ENCODE assay signal across 10 mouse cellular contexts in genomic region chr3:96667316-96667715, GRCm38 (mm10). TPM values are rescaled to one million over a fixed set of nuclear protein-coding genes. Genes with fewer than 3 reads are reported as not detected.
DNase-seq lines count a peak whose midpoint lies in the region; ATAC-seq and TF ChIP-seq lines count a peak whose summit lies in the region.
"Had no signal": no experiment of that assay in that cellular context is flagged by ENCODE, and none has a peak within 500 bp of the region (broad histone marks: within the 10 kb centered on the region; RNA-seq: fewer than 3 reads in every experiment).

No protein-coding gene starts in this region.

- WGBS in cerebellum, adult 2 months: 47% methylated on average over 1 of the region's 1 CpGs
- 49% methylated on average over 1 of the region's 1 CpGs for WGBS in thymus, adult 2 months

- H3K27me3 ChIP-seq in cerebellum, adult 2 months (ENCODE audit: control insufficient read depth, insufficient read depth, low read length): no peaks in the 10 kb centered on the region
- no peaks in the 10 kb centered on the region for H3K27me3 ChIP-seq in thymus, adult 2 months (ENCODE audit: control insufficient read depth, insufficient read depth, low read length)

- no peak overlapping the region for H3K27ac ChIP-seq in cerebellum, adult 2 months (ENCODE audit: insufficient read depth, low read length)
- H3K27ac ChIP-seq in thymus, adult 2 months (ENCODE audit: control insufficient read depth, insufficient read depth, low read length): no peak overlapping the region
- H3K27ac ChIP-seq: embryonic facial prominence, embryonic 12.5 days had no signal

- DNase-seq in cerebellum, adult 2 months: no peak
- peak; percentile 33 for DNase-seq in thymus, adult 2 months
- DNase-seq in thymus, adult 18-20 months: no peak
- peak; percentile 53 to 66 for DNase-seq in kidney, postnatal 4 days
- DNase-seq in thymus, postnatal 4 days: peak; percentile 61
- DNase-seq in layer of hippocampus, adult 18-20 months (ENCODE audit: low spot score in 2 of 2): no peak
- no peak for DNase-seq in right cerebral cortex, postnatal 10 days (ENCODE audit: low spot score in 2 of 2)
- DNase-seq: layer of hippocampus, adult 9-11 months had no signal

- peak; percentile 19; the same call in 1 of the 2 replicates for TF ChIP-seq CTCF in cerebellum, adult 2 months (IDR thresholded peaks at IDR 0.05; ENCODE audit: borderline replicate concordance, insufficient read depth, low read depth, low read length)
- no peak for TF ChIP-seq CTCF in thymus, adult 2 months (IDR thresholded peaks at IDR 0.05; ENCODE audit: borderline replicate concordance, control insufficient read depth, extremely low read depth, insufficient read depth, low read length, poor library complexity)

- ATAC-seq in cerebellum, adult (ENCODE audit: insufficient number of reproducible peaks, low FRiP score, low TSS enrichment): no peak

- no peaks in the 10 kb centered on the region; the same call in 1 of the 2 replicates for H3K4me1 ChIP-seq in cerebellum, adult 2 months (ENCODE audit: control insufficient read depth, insufficient read depth, low read length)
- H3K4me1 ChIP-seq in thymus, adult 2 months (replicated peaks; ENCODE audit: control insufficient read depth, insufficient read depth, low read length): peaks cover 13% of the 10 kb centered on the region

- no peaks in the 10 kb centered on the region for H3K36me3 ChIP-seq in thymus, adult 2 months (ENCODE audit: control insufficient read depth, insufficient read depth, low read length)
- H3K36me3 ChIP-seq: embryonic facial prominence, embryonic 12.5 days had no signal

- TF ChIP-seq POLR2A in cerebellum, adult 2 months (IDR thresholded peaks at IDR 0.05; ENCODE audit: borderline replicate concordance, insufficient read depth, low read length): no peak
- no peak for TF ChIP-seq POLR2A in thymus, adult 2 months (IDR thresholded peaks at IDR 0.05; ENCODE audit: control insufficient read depth, extremely low read depth, insufficient read depth, low read length, poor library complexity)

- no peak overlapping the region for H3K4me3 ChIP-seq in cerebellum, adult 2 months (replicated peaks; ENCODE audit: insufficient read depth, low read depth, low read length)
- H3K4me3 ChIP-seq in thymus, adult 2 months (ENCODE audit: control insufficient read depth, insufficient read depth, low read length): no peak overlapping the region
- H3K4me3 ChIP-seq: embryonic facial prominence, embryonic 12.5 days had no signal

RNA-seq across cellular contexts. Expression of gene Ankrd35, which starts 2.6 kb away (rescaled TPM):
- polyA plus RNA-seq in cerebellum, adult 2 months (2012; rRNA removed): 9.4 and 11.6 TPM in 2 replicates
- polyA plus RNA-seq in thymus, adult 2 months (2012; rRNA removed): 1.7 and 2.8 TPM in 2 replicates
- 1 to 10 TPM; 5.5 to 6.9 TPM for total RNA-seq in layer of hippocampus, adult 18-20 months (2021)

RNA-seq across cellular contexts. Expression of gene Itga10, which starts 21.9 kb away (rescaled TPM):
- 4.7 and 5.1 TPM in 2 replicates for polyA plus RNA-seq in cerebellum, adult 2 months (2012; rRNA removed)
- polyA plus RNA-seq in thymus, adult 2 months (2012; rRNA removed): 2.9 and 3.0 TPM in 2 replicates
- 1 to 10 TPM; 2.3 to 3.1 TPM for total RNA-seq in layer of hippocampus, adult 18-20 months (2021)

RNA-seq across cellular contexts. Expression of gene Pias3, which starts 28.9 kb away (rescaled TPM):
- 38.6 and 41.9 TPM in 2 replicates for polyA plus RNA-seq in cerebellum, adult 2 months (2012; rRNA removed)
- polyA plus RNA-seq in thymus, adult 2 months (2012; rRNA removed): 32.7 and 33.1 TPM in 2 replicates
- 10 to 100 TPM; 28.9 to 31.5 TPM for total RNA-seq in layer of hippocampus, adult 18-20 months (2021)

RNA-seq across cellular contexts. Expression of gene Gm42957, which starts 32.0 kb away (rescaled TPM):
- 0.16 and 0.21 TPM in 2 replicates for polyA plus RNA-seq in cerebellum, adult 2 months (2012; rRNA removed)
- 0.14 and 0.23 TPM in 2 replicates for polyA plus RNA-seq in thymus, adult 2 months (2012; rRNA removed)
- total RNA-seq in layer of hippocampus, adult 18-20 months (2021): under 1 TPM; 0.66 to 0.74 TPM

RNA-seq across cellular contexts. Expression of gene Pex11b, which starts 32.1 kb away (rescaled TPM):
- polyA plus RNA-seq in cerebellum, adult 2 months (2012; rRNA removed): 61.8 and 62.3 TPM in 2 replicates
- polyA plus RNA-seq in thymus, adult 2 months (2012; rRNA removed): 37.0 and 41.0 TPM in 2 replicates
- total RNA-seq in layer of hippocampus, adult 18-20 months (2021): 10 to 100 TPM; 53.0 to 54.2 TPM

Comparison
In these comparisons a context has a peak if more than half of its experiments do, and no peak if none do; other contexts are left out.
1. DNase-seq: peak in thymus, adult 2 months (single experiment), kidney, postnatal 4 days (2 of 2) and thymus, postnatal 4 days (single experiment); none in cerebellum, adult 2 months (0 of 2), thymus, adult 18-20 months (0 of 2), layer of hippocampus, adult 18-20 months (0 of 2) and right cerebral cortex, postnatal 10 days (0 of 2).